Mouse (Mus musculus): ENCODE measurements around the gene Tfap4. TPM values are rescaled to one million over a fixed set of nuclear protein-coding genes. Genes with fewer than 3 reads are reported as not detected.

Gene Tfap4
- polyA plus RNA-seq (2012; rRNA removed): 1.9 TPM in 2 replicates

DNA sequence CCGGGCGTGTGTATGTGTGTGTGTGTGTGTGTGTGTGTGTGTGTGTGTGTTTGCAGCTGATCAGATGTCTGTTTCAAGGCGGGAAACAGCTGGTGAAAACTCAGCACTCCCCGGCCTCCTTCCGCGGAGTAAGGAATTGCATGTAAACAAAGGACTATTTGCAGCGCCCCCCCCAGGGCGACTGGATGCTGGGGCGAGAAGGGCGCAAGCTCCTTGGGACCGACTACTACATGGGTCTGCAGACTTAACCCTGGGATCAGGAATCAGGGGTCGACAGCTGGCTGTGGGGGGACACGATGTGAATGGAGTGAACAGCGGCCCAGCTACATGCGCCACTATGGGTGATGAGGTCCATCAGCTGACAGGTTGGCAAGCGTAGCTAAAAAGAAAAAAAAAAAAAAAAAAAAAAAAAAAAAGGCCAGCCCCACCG lies at the start of gene Tfap4:
Tfap4 (minus strand) TSS at position 140 of the 430 bp plus-strand sequence.
- H3K4me1 ChIP-seq (ENCODE audit: control insufficient read depth, insufficient read depth, low read length): peaks cover 16% of the 10 kb centered on the region
- H3K4me3 ChIP-seq (ENCODE audit: control insufficient read depth, low read depth, low read length): peak within 1 kb of the TSS; percentile 92
- no peaks in the 10 kb centered on the region for H3K36me3 ChIP-seq (ENCODE audit: control insufficient read depth, insufficient read depth, low read length)
- no peak for TF ChIP-seq POLR2A (IDR thresholded peaks at IDR 0.05; ENCODE audit: control insufficient read depth, low read depth, low read length)
- TF ChIP-seq CTCF (IDR thresholded peaks at IDR 0.05; ENCODE audit: control insufficient read depth, insufficient read depth, insufficient replicate concordance, low read depth, low read length): no peak
- H3K27me3 ChIP-seq (ENCODE audit: control insufficient read depth, insufficient read depth, low read length): no peaks in the 10 kb centered on the region
- H3K27ac ChIP-seq (ENCODE audit: control insufficient read depth, insufficient read depth, low read depth, low read length): peak within 1 kb of the TSS; percentile 91

DNA sequence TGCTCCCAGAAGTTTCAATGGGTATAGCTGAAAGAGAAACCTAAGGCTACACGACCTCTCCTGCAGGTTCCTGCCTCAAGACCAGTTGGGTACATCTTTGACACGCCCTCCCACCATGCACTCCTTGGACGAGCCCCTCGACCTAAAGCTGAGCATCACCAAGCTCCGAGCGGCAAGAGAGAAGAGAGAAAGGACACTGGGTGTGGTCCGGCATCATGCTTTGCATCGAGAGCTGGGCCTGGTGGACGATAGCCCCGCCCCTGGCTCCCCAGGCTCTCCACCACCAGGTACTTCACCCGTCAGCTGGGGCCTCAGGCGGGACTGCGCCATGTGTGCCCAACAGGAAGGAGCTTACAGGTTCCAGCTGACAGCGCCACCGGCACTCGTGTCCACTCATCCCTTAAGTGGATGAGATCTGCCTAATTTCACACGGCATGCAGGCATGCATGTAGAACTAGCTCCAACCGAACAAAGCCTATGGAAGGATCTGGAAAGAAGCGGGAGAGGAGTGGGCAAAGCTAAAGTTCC lies 48.9 kb upstream of the Tfap4 start:
- no peaks in the 10 kb centered on the region for H3K36me3 ChIP-seq (ENCODE audit: control insufficient read depth, insufficient read depth, low read length)
- no peaks in the 10 kb centered on the region; the same call in none of the 2 replicates for H3K4me1 ChIP-seq (ENCODE audit: control insufficient read depth, insufficient read depth, low read length)
- no peaks in the 10 kb centered on the region for H3K27me3 ChIP-seq (ENCODE audit: control insufficient read depth, insufficient read depth, low read length)
- H3K27ac ChIP-seq (ENCODE audit: control insufficient read depth, insufficient read depth, low read depth, low read length): no peak overlapping the region
- H3K4me3 ChIP-seq (ENCODE audit: control insufficient read depth, low read depth, low read length): no peak overlapping the region
- no peak for TF ChIP-seq POLR2A (IDR thresholded peaks at IDR 0.05; ENCODE audit: control insufficient read depth, low read depth, low read length)
- TF ChIP-seq CTCF (IDR thresholded peaks at IDR 0.05; ENCODE audit: control insufficient read depth, insufficient read depth, insufficient replicate concordance, low read depth, low read length): no peak

DNA sequence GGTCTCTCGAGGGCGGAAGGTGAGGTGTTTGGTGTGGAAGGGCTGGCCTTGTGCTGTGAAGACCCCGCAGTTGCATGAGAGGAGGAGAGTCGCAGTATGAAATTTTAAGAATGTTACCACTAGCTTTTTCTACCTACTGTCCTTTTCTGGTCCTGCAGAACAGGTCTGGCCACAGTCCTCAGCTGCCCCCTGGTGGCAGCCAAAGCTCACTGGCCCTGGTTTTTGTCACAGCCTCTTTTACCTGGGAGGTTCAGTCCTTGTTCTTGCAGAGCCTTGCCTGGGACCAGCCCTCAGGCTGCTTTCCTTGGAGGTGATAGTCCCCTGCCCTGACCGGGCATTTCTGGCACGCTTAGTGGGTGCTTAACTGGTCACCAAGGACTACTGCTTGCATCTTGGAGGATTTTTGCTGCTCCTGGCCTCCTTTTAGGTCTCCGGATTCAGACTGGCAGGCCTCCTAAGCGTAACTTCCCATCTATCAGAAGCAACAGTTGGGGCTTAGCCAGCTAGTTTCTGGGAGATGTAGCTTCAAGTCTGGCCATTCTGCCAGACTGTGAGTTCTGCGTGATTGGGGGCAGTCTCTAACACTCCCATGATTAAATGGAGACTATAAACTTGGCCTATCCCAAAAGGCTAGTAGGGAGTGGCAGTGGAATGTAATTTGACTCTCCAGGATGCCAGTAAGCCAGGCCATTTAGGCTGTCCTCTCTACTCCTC lies 48.3 kb upstream of the Tfap4 start:
- H3K27ac ChIP-seq (ENCODE audit: control insufficient read depth, insufficient read depth, low read depth, low read length): no peak overlapping the region

DNA sequence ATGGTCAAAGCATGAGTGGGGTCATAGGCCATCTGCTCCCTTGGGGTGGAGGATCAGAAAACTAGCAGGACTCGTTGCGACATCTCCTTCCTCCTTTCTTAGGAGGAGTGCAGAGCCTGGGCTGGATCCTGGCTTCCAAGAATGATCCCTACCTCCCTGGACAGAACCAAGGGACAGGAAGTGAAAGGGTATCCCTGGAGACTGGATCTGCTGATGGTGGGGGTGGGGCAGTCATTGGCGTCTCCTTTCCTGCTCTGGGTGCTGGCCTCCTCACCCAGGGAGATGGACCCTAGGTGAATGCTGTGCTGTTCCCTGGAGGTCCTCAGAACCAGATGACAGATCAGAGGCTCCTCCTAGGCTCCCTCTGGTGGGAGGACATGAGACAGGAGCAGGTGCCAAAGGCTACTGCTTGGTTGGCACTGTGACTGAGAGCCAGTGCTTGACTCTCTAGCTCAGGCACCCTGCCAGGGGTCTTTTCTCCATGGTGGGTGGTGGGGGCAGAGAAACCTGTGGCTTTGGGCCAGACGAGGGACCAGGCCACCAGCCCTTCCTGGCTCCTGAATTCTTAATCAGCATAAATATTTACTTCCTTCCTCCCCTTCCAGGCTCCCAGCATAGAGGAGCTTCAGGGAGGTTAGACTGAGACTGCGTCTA lies 46.9 kb upstream of the Tfap4 start:
- no peak overlapping the region for H3K27ac ChIP-seq (ENCODE audit: control insufficient read depth, insufficient read depth, low read depth, low read length)

More for the DNA sequence above, 48.3 kb upstream of the Tfap4 start:
- H3K27me3 ChIP-seq (ENCODE audit: control insufficient read depth, insufficient read depth, low read length): no peaks in the 10 kb centered on the region
- no peak for TF ChIP-seq POLR2A (IDR thresholded peaks at IDR 0.05; ENCODE audit: control insufficient read depth, low read depth, low read length)
- TF ChIP-seq CTCF (IDR thresholded peaks at IDR 0.05; ENCODE audit: control insufficient read depth, insufficient read depth, insufficient replicate concordance, low read depth, low read length): peak; percentile 59; the same call in 1 of the 2 replicates
- H3K4me3 ChIP-seq (ENCODE audit: control insufficient read depth, low read depth, low read length): no peak overlapping the region
- no peaks in the 10 kb centered on the region for H3K36me3 ChIP-seq (ENCODE audit: control insufficient read depth, insufficient read depth, low read length)
- no peaks in the 10 kb centered on the region; the same call in none of the 2 replicates for H3K4me1 ChIP-seq (ENCODE audit: control insufficient read depth, insufficient read depth, low read length)

DNA sequence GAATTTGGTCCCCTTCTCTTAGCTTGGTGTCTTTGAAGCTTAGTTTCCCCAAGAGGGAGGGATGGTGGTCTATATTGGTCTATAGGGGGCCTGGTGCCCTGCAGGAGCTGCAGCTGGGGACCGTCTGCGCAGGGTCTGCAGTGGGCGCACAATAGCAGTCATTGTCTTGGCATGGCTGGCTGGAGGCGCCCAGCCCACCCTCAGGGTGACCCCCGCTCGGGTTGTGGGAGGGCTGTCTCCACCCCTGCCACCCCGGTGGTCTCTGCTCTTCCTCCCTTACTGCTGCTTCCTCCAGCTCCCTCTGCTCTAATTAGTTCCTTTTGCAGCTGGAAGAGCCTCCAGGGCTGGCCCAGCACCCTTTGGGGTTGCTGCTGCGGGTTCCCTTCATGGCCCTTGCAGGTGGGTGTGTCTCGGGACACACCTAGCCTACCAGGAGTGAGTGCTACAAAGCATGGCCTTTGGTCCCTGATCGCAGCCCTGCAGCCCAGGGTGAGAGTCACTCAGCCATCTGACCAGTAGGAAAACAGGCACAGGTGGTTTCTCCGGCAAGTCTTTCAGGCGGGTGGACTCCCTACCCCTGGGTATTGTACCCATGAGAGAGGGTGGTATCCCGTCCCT lies 46.0 kb upstream of the Tfap4 start:
- Histone ChIP-seq H3K4me1 (ENCODE audit: control insufficient read depth, insufficient read depth, low read length) (peaks cover 3% of the 10 kb centered on the region), H3K4me3 (ENCODE audit: control insufficient read depth, low read depth, low read length) (no peak overlapping the region), H3K36me3 (ENCODE audit: control insufficient read depth, insufficient read depth, low read length) (no peaks in the 10 kb centered on the region), H3K27ac (ENCODE audit: control insufficient read depth, insufficient read depth, low read depth, low read length) (no peak overlapping the region), H3K27me3 (ENCODE audit: control insufficient read depth, insufficient read depth, low read length) (no peaks in the 10 kb centered on the region)
- TF ChIP-seq POLR2A (IDR thresholded peaks at IDR 0.05; ENCODE audit: control insufficient read depth, low read depth, low read length) (no peak), CTCF (IDR thresholded peaks at IDR 0.05; ENCODE audit: control insufficient read depth, insufficient read depth, insufficient replicate concordance, low read depth, low read length) (no peak)

More for the DNA sequence above, 46.9 kb upstream of the Tfap4 start:
- H3K27me3 ChIP-seq (ENCODE audit: control insufficient read depth, insufficient read depth, low read length): no peaks in the 10 kb centered on the region
- peaks cover 3% of the 10 kb centered on the region for H3K4me1 ChIP-seq (ENCODE audit: control insufficient read depth, insufficient read depth, low read length)
- H3K36me3 ChIP-seq (ENCODE audit: control insufficient read depth, insufficient read depth, low read length): no peaks in the 10 kb centered on the region
- no peak overlapping the region for H3K4me3 ChIP-seq (ENCODE audit: control insufficient read depth, low read depth, low read length)
- peak; percentile 20; the same call in 1 of the 2 replicates for TF ChIP-seq CTCF (IDR thresholded peaks at IDR 0.05; ENCODE audit: control insufficient read depth, insufficient read depth, insufficient replicate concordance, low read depth, low read length)
- no peak for TF ChIP-seq POLR2A (IDR thresholded peaks at IDR 0.05; ENCODE audit: control insufficient read depth, low read depth, low read length)

DNA sequence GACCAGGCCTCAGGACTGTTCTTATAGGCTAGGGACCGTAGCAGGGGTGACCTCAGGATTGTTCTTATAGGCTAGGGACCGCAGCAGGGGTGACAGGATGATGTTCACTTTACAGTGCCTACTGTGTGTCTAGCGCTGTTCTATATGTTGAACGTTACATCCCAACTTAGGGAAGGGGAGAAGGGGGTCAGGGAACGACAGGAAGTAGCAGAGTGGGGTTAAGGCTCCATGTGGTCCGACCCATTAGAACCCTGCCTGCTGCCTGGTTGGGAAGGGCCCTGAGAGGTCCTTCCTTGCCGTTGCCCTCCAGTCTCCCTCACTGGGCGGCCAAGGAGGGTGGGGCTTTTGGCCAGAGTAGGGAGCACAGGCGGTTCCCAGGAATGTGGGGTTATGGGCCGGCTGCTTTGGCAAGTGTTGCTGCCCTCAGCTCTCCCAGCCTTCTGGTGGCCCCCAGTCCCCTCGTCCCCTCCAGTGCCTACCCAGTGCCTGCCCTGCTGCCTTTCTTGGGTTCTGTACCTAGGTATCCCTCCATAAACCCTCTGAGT lies 44.7 kb upstream of the Tfap4 start:
- Histone ChIP-seq H3K27me3 (ENCODE audit: control insufficient read depth, insufficient read depth, low read length) (no peaks in the 10 kb centered on the region), H3K27ac (ENCODE audit: control insufficient read depth, insufficient read depth, low read depth, low read length) (no peak overlapping the region), H3K4me3 (ENCODE audit: control insufficient read depth, low read depth, low read length) (no peak overlapping the region), H3K4me1 (ENCODE audit: control insufficient read depth, insufficient read depth, low read length) (peaks cover 3% of the 10 kb centered on the region), H3K36me3 (ENCODE audit: control insufficient read depth, insufficient read depth, low read length) (no peaks in the 10 kb centered on the region)
- TF ChIP-seq POLR2A (IDR thresholded peaks at IDR 0.05; ENCODE audit: control insufficient read depth, low read depth, low read length) (no peak), CTCF (IDR thresholded peaks at IDR 0.05; ENCODE audit: control insufficient read depth, insufficient read depth, insufficient replicate concordance, low read depth, low read length) (no peak)
